Mouse (Mus musculus) midbrain, postnatal 0 days (tissue): ENCODE measurements around the gene Pofut2. TPM values are rescaled to one million over a fixed set of nuclear protein-coding genes. Genes with fewer than 3 reads are reported as not detected.

Experiments
- ATAC-seq: fragments of 200-750 bp; cut with Nextera tagmentation; 2 replicates; pipeline ENCODE4 v1.8.0; 2017; ENCODE audit warnings: moderate number of reproducible peaks, mild to moderate bottlenecking, moderate TSS enrichment, moderate library complexity; ENCODE audit not compliant: low FRiP score
- DNase-seq: peaks from one replicate; pipeline ENCODE4 v3.0.0-alpha.2; 2015; ENCODE audit warnings: low spot score
- H3K27ac ChIP-seq: fragments of 300-500 bp; sonication (generic); 2 replicates; pipeline ENCODE4 v1.5.1; 2014; ENCODE audit warnings: low read depth, mild to moderate bottlenecking, low read length, mixed read lengths
- H3K27me3 ChIP-seq: fragments of 300-500 bp; sonication (generic); 2 replicates; pipeline ENCODE4 v1.6.1; 2014; ENCODE audit warnings: low read length, control low read depth, mixed read lengths; ENCODE audit not compliant: insufficient read depth
- H3K36me3 ChIP-seq: fragments of 300-500 bp; sonication (generic); 2 replicates; pipeline ENCODE4 v1.6.1; 2014; ENCODE audit warnings: low read length, control low read depth, mixed read lengths; ENCODE audit not compliant: insufficient read depth
- H3K4me1 ChIP-seq: fragments of 300-500 bp; sonication (generic); 2 replicates; pipeline ENCODE4 v1.6.1; 2014; ENCODE audit warnings: mild to moderate bottlenecking, control low read depth, antibody characterized with exemption, low read length, mixed read lengths; ENCODE audit not compliant: insufficient read depth
- H3K4me2 ChIP-seq: fragments of 300-500 bp; sonication (generic); 2 replicates; pipeline ENCODE4 v1.6.1; 2014; ENCODE audit warnings: low read depth, mild to moderate bottlenecking, low read length, mixed read lengths; ENCODE audit not compliant: poor library complexity, severe bottlenecking
- H3K4me3 ChIP-seq: fragments of 300-500 bp; sonication (generic); 2 replicates; pipeline ENCODE4 v1.5.1; 2014; ENCODE audit warnings: low read depth, mild to moderate bottlenecking, low read length, moderate library complexity
- H3K9ac ChIP-seq: fragments of 300-500 bp; sonication (generic); replicated peaks from 2 replicates; pipeline ENCODE4 v1.6.1; 2014; ENCODE audit warnings: mild to moderate bottlenecking, low read length, moderate library complexity, mixed read lengths; ENCODE audit not compliant: poor library complexity, severe bottlenecking
- H3K9me3 ChIP-seq: fragments of 300-500 bp; sonication (generic); 2 replicates; pipeline ENCODE4 v1.6.1; 2016; ENCODE audit warnings: low read length, control low read depth
- CTCF ChIP-seq: IDR thresholded peaks from 2 replicates; pipeline ENCODE4 v1.5.1; 2016; ENCODE audit warnings: antibody characterized with exemption, mild to moderate bottlenecking
- WGBS: fragments of 180-500 bp; shearing (Covaris S2); extraction: QIAGEN DNeasy Blood & Tissue Kit; methylation state at CpG from one replicate; pipeline ENCODE4 v1.1.7; 2014; 5-methylcytosine and 5-hydroxymethylcytosine counted together
- polyA plus RNA-seq: library from polyadenylated mRNA; unstranded; fragments of >200 nt; fragmentation: Nextera tagmentation; extraction: Ambion mirVana; gene quantifications from 2 replicates; pipeline ENCODE4 v1.2.1, GENCODE M21; 2015
- total RNA-seq: library from RNA; depleted of rRNA; stranded (reverse); fragments of >200 nt; gene quantifications from 2 replicates; pipeline ENCODE4 v1.2.3, GENCODE M21; 2014

Pofut2 gene
- total and polyA plus RNA-seq, 2 experiments from 2014 or later = 43.2 to 49.9 TPM

DNA sequence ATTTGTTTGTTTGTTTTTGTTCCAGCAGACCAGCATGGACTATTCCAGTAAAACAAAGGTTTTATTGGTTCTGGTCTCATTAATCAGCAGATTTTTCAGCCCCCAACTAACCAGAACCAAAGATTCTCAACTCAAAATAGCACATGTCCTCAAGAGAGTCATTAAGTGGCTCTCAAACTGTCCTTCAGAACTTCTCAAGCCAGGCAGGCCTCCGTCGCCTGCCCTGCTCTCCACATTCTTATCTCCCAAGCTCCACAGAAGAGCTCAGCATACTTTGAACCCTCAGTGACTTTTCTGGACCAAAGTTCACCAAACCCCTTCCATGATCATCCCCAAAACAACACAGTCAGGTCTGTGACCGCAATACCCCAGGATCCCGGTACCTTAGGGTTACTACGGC is 45.5 kb upstream of the Pofut2 start:
- no peaks in the 10 kb centered on the region for H3K27me3 ChIP-seq
- no peak overlapping the region for H3K27ac ChIP-seq
- DNase-seq (no peak), ATAC-seq (no peak)
- H3K4me2 ChIP-seq = no peak overlapping the region
- no peak overlapping the region for H3K9ac ChIP-seq
- no peak overlapping the region for H3K4me3 ChIP-seq
- WGBS = 98% methylated on average over 5 of the region's 5 CpGs
- no peaks in the 10 kb centered on the region for H3K4me1 ChIP-seq
- TF ChIP-seq CTCF = no peak
- H3K36me3 ChIP-seq = no peaks in the 10 kb centered on the region
- no peaks in the 10 kb centered on the region for H3K9me3 ChIP-seq

GRCm38 (mm10) chr10:77214586-77214985 is 44.4 kb upstream of the Pofut2 start:
- Histone ChIP-seq H3K27ac (no peak overlapping the region), H3K4me3 (no peak overlapping the region), H3K9ac (no peak overlapping the region), H3K36me3 (no peaks in the 10 kb centered on the region), H3K4me1 (no peaks in the 10 kb centered on the region), H3K9me3 (no peaks in the 10 kb centered on the region), H3K4me2 (no peak overlapping the region), H3K27me3 (no peaks in the 10 kb centered on the region)
- TF ChIP-seq CTCF = no peak
- ATAC-seq = no peak
- DNase-seq = no peak
- WGBS = 81% methylated on average over 8 of the region's 8 CpGs

- no peak overlapping the region for H3K4me3 ChIP-seq
- no peaks in the 10 kb centered on the region for H3K27me3 ChIP-seq
- no peak overlapping the region for H3K27ac ChIP-seq
- 66% methylated on average over 4 of the region's 4 CpGs for WGBS
- no peak for ATAC-seq
- no peak for DNase-seq
- H3K9me3 ChIP-seq = no peaks in the 10 kb centered on the region
- no peak overlapping the region for H3K4me2 ChIP-seq
- no peaks in the 10 kb centered on the region for H3K36me3 ChIP-seq
- no peaks in the 10 kb centered on the region for H3K4me1 ChIP-seq
- no peak for TF ChIP-seq CTCF
- H3K9ac ChIP-seq = no peak overlapping the region
These were observed 43.4 kb upstream of the Pofut2 start for GRCm38 (mm10) chr10:77215641-77216040.

DNA sequence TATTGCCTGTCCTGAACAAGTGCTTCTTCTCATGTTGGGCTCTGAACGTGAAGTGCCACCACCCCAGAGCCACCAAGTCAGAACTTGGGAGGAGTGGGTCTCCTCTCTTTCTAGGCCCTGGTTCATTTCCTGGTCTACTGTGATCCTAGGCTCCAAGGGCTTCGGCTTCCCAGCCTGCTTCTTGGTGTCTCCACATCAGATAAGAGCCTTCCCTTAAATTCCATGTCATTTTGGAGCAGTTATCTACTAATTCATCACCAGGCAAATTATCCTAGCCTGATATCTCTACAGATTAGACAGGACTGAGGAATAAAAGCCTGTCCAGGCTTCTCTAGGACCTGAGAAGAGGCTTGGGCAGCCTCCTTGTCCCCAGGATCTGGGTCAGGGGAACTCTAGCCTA is 42.7 kb upstream of the Pofut2 start:
- H3K4me3 ChIP-seq = no peak overlapping the region
- no peaks in the 10 kb centered on the region for H3K4me1 ChIP-seq
- 86% methylated on average over 2 of the region's 2 CpGs for WGBS
- no peak for ATAC-seq
- no peaks in the 10 kb centered on the region for H3K9me3 ChIP-seq
- H3K27me3 ChIP-seq = no peaks in the 10 kb centered on the region
- H3K27ac ChIP-seq = no peak overlapping the region
- no peaks in the 10 kb centered on the region for H3K36me3 ChIP-seq
- no peak overlapping the region for H3K4me2 ChIP-seq
- H3K9ac ChIP-seq = no peak overlapping the region
- TF ChIP-seq CTCF = no peak
- no peak for DNase-seq

GRCm38 (mm10) chr10:77217155-77217731 is 41.8 kb upstream of the Pofut2 start:
- no peaks in the 10 kb centered on the region for H3K36me3 ChIP-seq
- DNase-seq (no peak), ATAC-seq (no peak)
- H3K27me3 ChIP-seq = no peaks in the 10 kb centered on the region
- H3K9ac ChIP-seq = no peak overlapping the region
- no peak overlapping the region for H3K4me2 ChIP-seq
- no peak overlapping the region for H3K4me3 ChIP-seq
- H3K9me3 ChIP-seq = no peaks in the 10 kb centered on the region
- no peaks in the 10 kb centered on the region for H3K4me1 ChIP-seq
- 84% methylated on average over 6 of the region's 6 CpGs for WGBS
- H3K27ac ChIP-seq = no peak overlapping the region
- TF ChIP-seq CTCF = no peak

- TF ChIP-seq CTCF = no peak
- Histone ChIP-seq H3K4me2 (no peak overlapping the region), H3K4me3 (no peak overlapping the region), H3K27me3 (no peaks in the 10 kb centered on the region), H3K9ac (no peak overlapping the region), H3K9me3 (no peaks in the 10 kb centered on the region), H3K4me1 (no peaks in the 10 kb centered on the region), H3K27ac (no peak overlapping the region), H3K36me3 (no peaks in the 10 kb centered on the region)
- DNase-seq (no peak), ATAC-seq (no peak)
- WGBS = 95% methylated on average over 4 of the region's 4 CpGs
These were observed 41.0 kb upstream of the Pofut2 start for GRCm38 (mm10) chr10:77218059-77218458.
